ENCODE assay signal across 8 mouse cellular contexts in genomic region chr1:189080797-189081196, GRCm38 (mm10).
DNase-seq lines count a peak whose midpoint lies in the region; ATAC-seq lines count a peak whose summit lies in the region.

No protein-coding gene starts in this region.

- 0 out of 2 replicates have a peak overlapping the region, but pooled peaks have one; percentile 13 for H3K4me3 ChIP-seq in embryonic facial prominence, embryonic 10.5 days
- H3K4me3 ChIP-seq in heart, embryonic 10.5 days: no peak overlapping the region
- H3K4me3 ChIP-seq in liver, embryonic 12.5 days: no peak overlapping the region
- H3K4me3 ChIP-seq in neural tube, embryonic 11.5 days (ENCODE audit: low read depth, low read length): no peak overlapping the region

- 0 out of 2 replicates have a peak, but pooled peaks have one; percentile 37 for ATAC-seq in liver, embryonic 12.5 days
- ATAC-seq in neural tube, embryonic 11.5 days (ENCODE audit: insufficient read depth, low FRiP score, low TSS enrichment): peak; percentile 68

- no peaks in the 10 kb centered on the region for H3K27me3 ChIP-seq in embryonic facial prominence, embryonic 10.5 days (replicated peaks; ENCODE audit: low read depth, poor library complexity, severe bottlenecking)
- H3K27me3 ChIP-seq in heart, embryonic 10.5 days (ENCODE audit: insufficient read depth, poor library complexity, severe bottlenecking): 0 out of 2 replicates have a peak, but pooled peaks cover 3% of the 10 kb centered on the region
- no peaks in the 10 kb centered on the region for H3K27me3 ChIP-seq in liver, embryonic 12.5 days (replicated peaks)
- H3K27me3 ChIP-seq in neural tube, embryonic 11.5 days (ENCODE audit: control insufficient read depth, insufficient read depth, low read length): no peaks in the 10 kb centered on the region

- DNase-seq in A20 (ENCODE audit: low read depth, low spot score): peak; percentile 66
- DNase-seq in adrenal gland, adult 8-10 months: peak; percentile 25
- DNase-seq in embryonic facial prominence, embryonic 10.5 days (ENCODE audit: low spot score): peak; percentile 88
- peak; percentile 84 for DNase-seq in heart, embryonic 10.5 days (ENCODE audit: low spot score)
- DNase-seq in kidney, adult 9 months: peak; percentile 23
- DNase-seq in neural tube, embryonic 11.5 days (ENCODE audit: low spot score): peak; percentile 82
- DNase-seq in urinary bladder, postnatal 25 days (ENCODE audit: low spot score): peak; percentile 64

- H3K4me1 ChIP-seq in embryonic facial prominence, embryonic 10.5 days: peaks cover 10% of the 10 kb centered on the region
- H3K4me1 ChIP-seq in heart, embryonic 10.5 days: peaks cover 8% of the 10 kb centered on the region; the same call in 1 of the 2 replicates
- no peaks in the 10 kb centered on the region for H3K4me1 ChIP-seq in liver, embryonic 12.5 days
- no peaks in the 10 kb centered on the region for H3K4me1 ChIP-seq in neural tube, embryonic 11.5 days (ENCODE audit: control insufficient read depth, insufficient read depth, low read length)

- H3K36me3 ChIP-seq in embryonic facial prominence, embryonic 10.5 days (replicated peaks): no peaks in the 10 kb centered on the region
- no peaks in the 10 kb centered on the region for H3K36me3 ChIP-seq in heart, embryonic 10.5 days
- H3K36me3 ChIP-seq in liver, embryonic 12.5 days: no peaks in the 10 kb centered on the region
- no peaks in the 10 kb centered on the region for H3K36me3 ChIP-seq in neural tube, embryonic 11.5 days (ENCODE audit: control insufficient read depth, insufficient read depth, low read length)

- 22% methylated on average over 9 of the region's 9 CpGs for WGBS in embryonic facial prominence, embryonic 10.5 days
- WGBS in heart, embryonic 10.5 days: 17% methylated on average over 9 of the region's 9 CpGs
- WGBS in liver, embryonic 12.5 days (ENCODE audit: insufficient replicate concordance): 14% methylated on average over 9 of the region's 9 CpGs
- WGBS in neural tube, embryonic 11.5 days: 21% methylated on average over 9 of the region's 9 CpGs

- H3K27ac ChIP-seq in embryonic facial prominence, embryonic 10.5 days (replicated peaks): peak overlapping the region; percentile 63
- 0 out of 2 replicates have a peak overlapping the region, but pooled peaks have one; percentile 38 for H3K27ac ChIP-seq in heart, embryonic 10.5 days
- no peak overlapping the region for H3K27ac ChIP-seq in liver, embryonic 12.5 days
- no peak overlapping the region for H3K27ac ChIP-seq in neural tube, embryonic 11.5 days (ENCODE audit: low read depth, low read length)

- no peak overlapping the region for H3K4me2 ChIP-seq in liver, embryonic 12.5 days
- no peak overlapping the region for H3K4me2 ChIP-seq in neural tube, embryonic 11.5 days (ENCODE audit: low read depth)

- H3K9me3 ChIP-seq in embryonic facial prominence, embryonic 10.5 days: no peaks in the 10 kb centered on the region; the same call in 1 of the 2 replicates
- peaks cover 4% of the 10 kb centered on the region; the same call in 1 of the 2 replicates for H3K9me3 ChIP-seq in heart, embryonic 10.5 days
- H3K9me3 ChIP-seq in liver, embryonic 12.5 days (replicated peaks): no peaks in the 10 kb centered on the region
- H3K9me3 ChIP-seq in neural tube, embryonic 11.5 days (ENCODE audit: control insufficient read depth, low read length): no peaks in the 10 kb centered on the region

- no peak overlapping the region for H3K9ac ChIP-seq in liver, embryonic 12.5 days
- no peak overlapping the region for H3K9ac ChIP-seq in neural tube, embryonic 11.5 days (ENCODE audit: low read length)

Comparison
In these comparisons a context has a peak if more than half of its experiments do, and no peak if none do; other contexts are left out.
1. DNase-seq: peak in every context shown above with its lines; median percentile 88 in embryonic facial prominence, embryonic 10.5 days; 84 in heart, embryonic 10.5 days; 82 in neural tube, embryonic 11.5 days; 66 in A20; 64 in urinary bladder, postnatal 25 days; 25 in adrenal gland, adult 8-10 months; 23 in kidney, adult 9 months.
2. H3K27ac ChIP-seq: peak in embryonic facial prominence, embryonic 10.5 days (single experiment) and heart, embryonic 10.5 days (single experiment); none in liver, embryonic 12.5 days (single experiment) and neural tube, embryonic 11.5 days (single experiment).